1 mouse cellular context compared by ENCODE assay signal in the genomic region with DNA sequence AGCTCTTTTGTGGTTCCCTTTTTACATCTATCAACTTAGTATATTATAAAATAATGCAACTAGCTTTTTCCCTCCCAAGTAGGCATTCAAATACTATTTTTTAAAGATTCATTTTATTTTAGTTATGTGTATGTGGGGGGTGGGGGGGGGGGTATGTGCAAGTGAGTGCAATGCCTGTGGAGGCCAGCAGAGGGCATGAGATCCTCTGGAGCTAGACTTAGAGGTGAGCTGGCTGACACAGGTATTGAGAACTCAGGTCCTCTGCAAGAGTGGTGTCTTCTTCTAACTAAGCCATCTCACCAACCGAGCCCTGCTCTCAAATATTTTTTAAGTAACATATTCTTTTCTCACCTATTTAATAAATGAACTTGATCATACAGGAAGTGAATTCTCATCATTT.
TF ChIP-seq lines count a peak whose summit lies in the region.

No protein-coding gene starts in this region.

TF ChIP-seq in CH12.LX, 34 proteins besides CTCF, POLR2A, EP300 and RAD21 (continued from another document):
- TF ChIP-seq MAZ (IDR thresholded peaks at IDR 0.05; ENCODE audit: low read depth, low read length) (no peak), PAX5 (IDR thresholded peaks at IDR 0.05; ENCODE audit: low read length) (no peak), ZMIZ1 (IDR thresholded peaks at IDR 0.05; ENCODE audit: low read depth, low read length) (no peak), POLR2AphosphoS2 (IDR thresholded peaks at IDR 0.05; ENCODE audit: low read depth, low read length) (no peak), ETS1 (conservative IDR thresholded peaks at IDR 0.05; ENCODE audit: low read depth, low read length) (no peak), CHD2 (IDR thresholded peaks at IDR 0.05; ENCODE audit: low read length) (no peak), ZC3H11A (IDR thresholded peaks at IDR 0.05; ENCODE audit: low read depth, low read length) (no peak), ZNF384 (IDR thresholded peaks at IDR 0.05; ENCODE audit: low read depth, low read length) (no peak), UBTF (IDR thresholded peaks at IDR 0.05; ENCODE audit: low read depth, low read length) (no peak), E2F4 (IDR thresholded peaks at IDR 0.05; ENCODE audit: insufficient replicate concordance, low read depth, low read length) (no peak), CHD1 (IDR thresholded peaks at IDR 0.05; ENCODE audit: low read depth, low read length) (no peak), BHLHE40 (IDR thresholded peaks at IDR 0.05; ENCODE audit: low read depth, low read length) (no peak), NELFE (IDR thresholded peaks at IDR 0.05; ENCODE audit: low read depth, low read length) (no peak), MXI1 (IDR thresholded peaks at IDR 0.05; ENCODE audit: low read depth, low read length) (no peak), USF1 (IDR thresholded peaks at IDR 0.05; ENCODE audit: low read depth, low read length) (no peak), GABPA (IDR thresholded peaks at IDR 0.05; ENCODE audit: insufficient replicate concordance, low read depth, low read length) (no peak)
TF ChIP-seq in CH12.LX: peak in this region for 0.
